Mouse (Mus musculus): Measurements from ENCODE around the gene Lrrc74a. TPM values are rescaled to one million over a fixed set of nuclear protein-coding genes. Genes with fewer than 3 reads are reported as not detected.
A peak's percentile ranks its signal among the peaks of the same experiment; 100 is the strongest.

Lrrc74a gene
- polyA plus RNA-seq, 1 experiment from 2014 or later, result not detected

DNA sequence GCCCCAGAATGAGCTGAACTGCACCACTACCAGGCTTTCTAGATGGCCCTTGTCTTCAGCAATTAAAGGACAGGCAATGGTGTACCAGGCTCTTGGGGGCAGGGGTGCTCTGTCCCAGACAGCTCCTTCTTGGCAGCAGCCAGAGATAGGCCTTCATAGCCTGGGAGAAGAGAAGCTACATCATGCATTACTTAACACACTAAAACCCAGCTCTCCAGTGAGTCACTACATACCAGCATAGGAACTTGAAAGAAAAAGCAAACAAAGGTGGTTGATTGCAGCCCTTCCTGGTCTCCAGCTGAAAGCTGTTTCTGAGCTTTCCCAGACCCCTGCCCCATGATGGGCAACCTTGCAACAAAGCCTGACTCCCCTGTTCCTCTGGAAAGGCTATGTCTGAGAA lies 35.6 kb upstream of the Lrrc74a start:
- no peak for DNase-seq (ENCODE audit: low spot score)
- H3K27me3 ChIP-seq (replicated peaks; ENCODE audit: low read depth, poor library complexity, severe bottlenecking), result no peaks in the 10 kb centered on the region
- peaks cover 48% of the 10 kb centered on the region for H3K4me1 ChIP-seq
- H3K36me3 ChIP-seq (replicated peaks), result peaks cover 49% of the 10 kb centered on the region
- H3K4me3 ChIP-seq, result no peak overlapping the region
- no peaks in the 10 kb centered on the region; the same call in 1 of the 2 replicates for H3K9me3 ChIP-seq
- peak overlapping the region; percentile 63 for H3K27ac ChIP-seq (replicated peaks)

DNA sequence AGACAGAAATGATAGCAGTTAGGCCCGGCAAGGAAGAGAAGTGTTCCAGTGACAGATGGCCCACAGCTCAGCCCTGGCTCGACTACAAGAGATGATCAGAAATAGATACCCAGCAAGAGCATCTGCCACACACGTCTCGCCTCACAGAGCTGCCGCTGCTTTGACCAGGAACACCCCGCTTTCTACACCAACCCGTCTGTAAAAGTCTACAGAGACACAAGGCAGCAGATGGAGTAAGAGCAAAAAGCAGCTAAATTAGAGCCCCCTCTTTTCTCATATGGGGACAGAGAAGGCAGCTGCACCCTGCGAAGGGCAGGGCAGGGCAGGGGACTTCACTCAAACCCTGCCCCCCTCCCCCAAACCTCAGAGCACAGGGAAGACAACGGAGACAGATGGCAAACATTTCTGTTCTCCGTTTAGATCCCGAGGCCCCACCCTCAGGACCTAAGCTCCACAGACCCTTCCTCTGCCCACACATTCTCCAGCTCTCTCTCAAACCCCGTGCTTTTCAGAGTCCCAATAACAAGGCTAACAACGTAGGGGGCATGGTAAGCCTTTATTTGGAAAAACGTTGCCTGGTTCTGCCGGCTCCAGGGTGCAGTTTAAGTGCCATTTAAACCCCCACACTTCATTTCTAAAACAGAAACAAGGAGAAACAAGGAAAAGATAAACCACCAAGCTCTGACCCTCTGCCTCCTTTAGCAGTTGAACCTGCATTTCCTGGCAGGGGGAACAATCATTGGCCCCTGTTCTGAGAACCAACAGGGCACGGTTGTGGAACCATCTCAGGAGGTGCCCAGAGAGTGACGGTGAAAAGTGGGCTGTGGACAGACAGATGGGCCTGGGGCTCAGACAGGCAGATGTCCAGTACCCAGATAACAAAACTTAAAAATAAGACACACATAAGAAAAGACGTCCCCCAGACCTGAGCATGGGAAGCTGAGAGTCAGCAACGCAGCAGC lies 33.9 kb upstream of the Lrrc74a start:
- no peak for DNase-seq (ENCODE audit: low spot score)
- no peaks in the 10 kb centered on the region for H3K27me3 ChIP-seq (replicated peaks; ENCODE audit: low read depth, poor library complexity, severe bottlenecking)
- no peaks in the 10 kb centered on the region; the same call in 1 of the 2 replicates for H3K9me3 ChIP-seq
- peaks cover 50% of the 10 kb centered on the region for H3K4me1 ChIP-seq
- WGBS, result 42% methylated on average over 19 of the region's 19 CpGs
- no peak overlapping the region for H3K4me3 ChIP-seq
- H3K27ac ChIP-seq (replicated peaks), result peak overlapping the region; percentile 58
- peaks cover 43% of the 10 kb centered on the region for H3K36me3 ChIP-seq (replicated peaks)

DNA sequence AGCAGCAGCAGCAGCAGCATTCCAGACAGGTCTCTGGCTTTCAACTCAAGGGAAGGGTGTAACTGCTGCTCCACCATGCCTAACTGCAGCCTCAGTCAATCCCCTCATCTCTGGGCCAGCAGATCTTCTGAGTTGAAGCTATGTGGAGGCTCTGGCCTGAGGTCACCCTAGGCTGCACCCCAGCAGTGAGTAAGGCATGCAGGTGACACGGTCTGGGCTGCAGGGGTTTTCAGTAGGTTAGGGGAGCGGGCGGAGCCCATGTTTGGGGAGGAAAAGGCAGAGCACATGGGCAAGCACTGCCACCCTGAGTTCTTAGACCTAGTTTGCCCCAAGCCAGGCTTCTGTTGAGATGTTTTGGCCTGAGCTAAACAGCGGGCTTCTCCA lies 33.2 kb upstream of the Lrrc74a start:
- WGBS, result 65% methylated on average over 4 of the region's 4 CpGs
- Histone ChIP-seq H3K36me3 (replicated peaks) (peaks cover 38% of the 10 kb centered on the region), H3K4me1 (peaks cover 44% of the 10 kb centered on the region), H3K4me3 (no peak overlapping the region), H3K27me3 (replicated peaks; ENCODE audit: low read depth, poor library complexity, severe bottlenecking) (no peaks in the 10 kb centered on the region), H3K27ac (replicated peaks) (peak overlapping the region; percentile 58), H3K9me3 (no peaks in the 10 kb centered on the region; the same call in 1 of the 2 replicates)
- DNase-seq (ENCODE audit: low spot score), result no peak

DNA sequence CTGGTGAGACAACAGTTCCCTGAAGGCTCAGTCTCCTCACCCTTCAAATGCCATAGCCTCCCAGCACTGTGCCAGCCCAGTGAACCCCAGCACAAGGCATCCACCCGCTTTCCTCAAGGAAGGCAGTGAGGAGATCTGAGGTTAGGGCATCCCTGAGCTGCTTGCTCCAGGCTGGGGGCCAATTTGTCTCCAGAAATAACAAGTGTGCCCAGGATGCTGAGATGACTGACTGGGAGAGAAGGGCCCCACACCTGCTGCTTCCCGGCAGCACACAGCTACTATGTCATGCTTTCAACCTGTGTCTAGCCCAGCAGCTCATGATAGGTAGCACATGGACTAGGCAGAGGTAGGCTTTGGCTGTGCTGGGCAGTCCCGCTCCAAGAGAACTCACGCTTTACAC lies 32.7 kb upstream of the Lrrc74a start:
- peak overlapping the region; percentile 58; the same call in 1 of the 2 replicates for H3K27ac ChIP-seq (replicated peaks)
- peaks cover 44% of the 10 kb centered on the region for H3K4me1 ChIP-seq
- no peaks in the 10 kb centered on the region; the same call in 1 of the 2 replicates for H3K9me3 ChIP-seq
- no peak for DNase-seq (ENCODE audit: low spot score)
- 84% methylated on average over 4 of the region's 4 CpGs for WGBS
- H3K27me3 ChIP-seq (replicated peaks; ENCODE audit: low read depth, poor library complexity, severe bottlenecking), result no peaks in the 10 kb centered on the region
- no peak overlapping the region for H3K4me3 ChIP-seq
- H3K36me3 ChIP-seq (replicated peaks), result peaks cover 32% of the 10 kb centered on the region

DNA sequence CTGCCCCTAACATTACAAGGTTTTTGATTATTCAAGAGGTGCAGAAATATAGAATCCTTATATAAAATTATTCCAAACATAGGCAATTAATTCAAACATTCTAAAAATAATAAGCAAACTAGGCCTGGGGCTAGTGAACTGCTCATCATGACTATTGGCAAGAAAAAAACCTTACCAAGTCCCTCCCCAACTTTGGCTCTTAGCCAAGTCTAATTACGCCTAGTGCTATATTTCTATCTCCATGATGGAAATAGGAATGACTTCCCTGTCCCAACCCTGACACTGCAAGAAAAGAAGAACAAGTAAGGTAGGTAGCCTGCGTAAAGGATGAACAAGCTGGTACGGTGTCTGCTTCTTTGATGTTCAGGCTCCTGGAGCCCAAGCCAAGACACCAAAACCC lies 31.5 kb upstream of the Lrrc74a start:
- WGBS, result 97% methylated on average over 3 of the region's 3 CpGs
- H3K36me3 ChIP-seq (replicated peaks), result peaks cover 24% of the 10 kb centered on the region
- no peaks in the 10 kb centered on the region for H3K27me3 ChIP-seq (replicated peaks; ENCODE audit: low read depth, poor library complexity, severe bottlenecking)
- no peak for DNase-seq (ENCODE audit: low spot score)
- no peak overlapping the region for H3K27ac ChIP-seq (replicated peaks)
- H3K4me3 ChIP-seq, result no peak overlapping the region
- no peaks in the 10 kb centered on the region for H3K9me3 ChIP-seq
- peaks cover 44% of the 10 kb centered on the region for H3K4me1 ChIP-seq

DNA sequence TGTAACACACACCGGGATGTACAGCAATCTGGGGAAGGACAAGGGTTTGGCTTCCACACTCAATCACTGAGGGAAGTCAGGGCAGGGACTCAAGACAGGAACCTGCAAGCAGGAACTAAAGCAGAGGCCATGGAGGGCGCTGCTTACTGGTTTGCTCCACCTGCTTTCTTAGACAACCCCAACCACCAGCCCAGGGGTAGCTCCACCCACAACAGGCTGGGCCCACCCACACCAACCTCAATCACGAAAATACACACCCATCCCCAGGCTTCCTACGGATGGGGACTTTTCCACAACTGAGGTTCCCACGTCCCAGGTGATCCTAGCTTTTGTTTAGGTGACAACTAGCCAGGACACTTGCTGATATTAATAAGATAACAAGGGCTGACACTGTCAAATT lies 28.3 kb upstream of the Lrrc74a start:
- Histone ChIP-seq H3K27me3 (replicated peaks; ENCODE audit: low read depth, poor library complexity, severe bottlenecking) (no peaks in the 10 kb centered on the region), H3K9me3 (no peaks in the 10 kb centered on the region), H3K4me3 (no peak overlapping the region), H3K36me3 (replicated peaks) (peaks cover 24% of the 10 kb centered on the region), H3K27ac (replicated peaks) (no peak overlapping the region), H3K4me1 (peaks cover 14% of the 10 kb centered on the region)
- WGBS, result 81% methylated on average over 5 of the region's 5 CpGs
- no peak for DNase-seq (ENCODE audit: low spot score)

DNA sequence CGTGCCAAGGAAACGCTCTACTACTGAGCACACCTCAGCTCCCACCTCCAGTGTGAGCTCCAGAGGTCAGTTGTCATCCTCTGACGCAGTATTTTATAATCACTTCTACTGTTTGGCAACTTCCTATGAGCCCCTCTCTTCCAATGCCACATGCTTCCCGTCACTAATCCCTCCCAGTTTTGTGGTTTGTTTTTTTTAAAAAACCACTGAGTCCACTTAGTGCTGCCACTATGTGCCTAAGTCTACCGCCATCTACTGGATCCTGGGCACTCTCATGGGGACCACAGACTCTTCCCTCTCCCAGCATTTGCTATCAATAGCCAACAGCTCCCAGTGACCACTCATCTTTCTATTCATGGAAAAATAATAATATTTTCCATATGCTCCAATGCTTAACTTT lies 20.1 kb upstream of the Lrrc74a start:
- Histone ChIP-seq H3K27me3 (replicated peaks; ENCODE audit: low read depth, poor library complexity, severe bottlenecking) (no peaks in the 10 kb centered on the region), H3K36me3 (replicated peaks) (peaks cover 10% of the 10 kb centered on the region; the same call in 1 of the 2 replicates), H3K27ac (replicated peaks) (no peak overlapping the region), H3K4me3 (no peak overlapping the region), H3K4me1 (0 out of 2 replicates have a peak, but pooled peaks cover 5% of the 10 kb centered on the region), H3K9me3 (no peaks in the 10 kb centered on the region)
- WGBS, result 77% methylated on average over 5 of the region's 5 CpGs
- DNase-seq (ENCODE audit: low spot score), result no peak

DNA sequence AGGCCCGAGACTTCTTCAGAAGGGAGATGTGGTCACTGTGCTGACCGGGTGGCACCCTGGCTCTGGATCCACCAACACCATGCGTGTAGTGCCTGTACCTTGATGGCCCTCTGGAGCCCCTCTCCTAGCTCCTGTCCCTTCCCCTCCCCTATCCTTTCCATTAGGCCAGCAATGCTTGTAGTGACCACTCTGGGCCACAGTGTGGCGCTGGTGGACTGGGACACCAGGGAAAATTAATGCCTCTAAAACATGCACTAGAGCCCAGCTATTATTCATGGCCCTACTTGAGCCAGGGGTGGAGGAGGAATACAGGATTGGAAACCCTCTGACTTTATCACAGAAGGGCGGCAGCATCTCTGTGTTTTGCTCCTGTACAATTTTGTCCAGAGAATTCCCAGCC lies 18.8 kb upstream of the Lrrc74a start:
- Histone ChIP-seq H3K4me3 (no peak overlapping the region), H3K27me3 (replicated peaks; ENCODE audit: low read depth, poor library complexity, severe bottlenecking) (no peaks in the 10 kb centered on the region), H3K9me3 (no peaks in the 10 kb centered on the region), H3K27ac (replicated peaks) (no peak overlapping the region), H3K4me1 (0 out of 2 replicates have a peak, but pooled peaks cover 5% of the 10 kb centered on the region), H3K36me3 (replicated peaks) (peaks cover 10% of the 10 kb centered on the region; the same call in 1 of the 2 replicates)
- peak; percentile 75 for DNase-seq (ENCODE audit: low spot score)
- WGBS, result 51% methylated on average over 5 of the region's 5 CpGs

DNA sequence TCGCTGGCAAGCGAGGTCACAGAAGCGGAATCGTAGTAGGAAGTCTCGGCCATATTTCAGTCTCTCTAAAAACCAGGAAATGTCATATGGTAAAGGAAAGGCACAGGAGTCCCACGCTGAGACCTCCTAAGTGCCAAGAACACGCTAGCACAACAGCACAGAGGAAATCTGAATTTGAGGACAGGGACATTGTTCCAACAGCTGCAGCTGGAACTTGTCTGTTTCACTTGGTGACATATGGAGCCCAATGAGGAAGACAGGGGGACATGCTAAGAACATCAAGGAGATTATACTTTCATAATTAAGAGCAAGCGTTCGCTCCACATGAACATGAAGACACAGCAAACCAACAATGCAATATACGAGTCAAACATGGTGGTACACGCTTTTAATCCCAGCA lies 17.2 kb upstream of the Lrrc74a start:
- Histone ChIP-seq H3K4me3 (no peak overlapping the region), H3K36me3 (replicated peaks) (peaks cover 13% of the 10 kb centered on the region), H3K27ac (replicated peaks) (no peak overlapping the region), H3K4me1 (0 out of 2 replicates have a peak, but pooled peaks cover 5% of the 10 kb centered on the region), H3K27me3 (replicated peaks; ENCODE audit: low read depth, poor library complexity, severe bottlenecking) (no peaks in the 10 kb centered on the region), H3K9me3 (no peaks in the 10 kb centered on the region)
- DNase-seq (ENCODE audit: low spot score), result no peak
- 92% methylated on average over 11 of the region's 11 CpGs for WGBS

DNA sequence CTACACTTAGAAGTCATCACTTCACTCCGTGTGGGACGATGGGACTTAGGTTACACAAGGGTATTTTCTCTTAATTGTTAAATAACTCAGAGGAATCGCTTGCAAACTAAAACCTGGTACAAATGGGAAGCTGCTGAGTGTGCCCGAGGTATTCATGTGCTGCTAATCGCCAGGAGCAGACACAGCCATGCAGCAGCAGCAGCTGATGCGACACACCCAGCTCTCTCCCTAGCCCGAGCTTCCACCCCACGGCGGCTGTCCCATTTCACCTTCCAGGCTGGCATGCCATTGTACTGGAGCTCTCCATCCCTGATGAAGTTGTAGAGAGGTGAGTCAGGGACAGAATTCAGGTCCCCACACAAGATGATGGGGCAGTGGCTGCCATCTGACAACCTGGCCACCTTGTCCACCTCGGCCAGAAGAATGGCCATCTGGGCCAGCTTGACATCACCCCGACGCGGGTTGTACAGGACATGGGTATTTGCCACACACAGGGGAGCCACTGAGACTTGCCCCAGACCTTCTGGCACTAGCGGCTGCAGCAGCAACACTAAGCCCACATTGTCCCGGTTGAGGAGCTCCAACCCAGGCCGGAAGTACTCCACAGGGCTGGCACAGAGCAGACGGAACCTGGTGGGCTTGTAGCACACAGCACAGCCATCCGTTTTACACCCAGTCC lies 14.1 kb upstream of the Lrrc74a start:
- WGBS, result 88% methylated on average over 18 of the region's 18 CpGs
- Histone ChIP-seq H3K27me3 (replicated peaks; ENCODE audit: low read depth, poor library complexity, severe bottlenecking) (no peaks in the 10 kb centered on the region), H3K4me3 (no peak overlapping the region), H3K36me3 (replicated peaks) (peaks cover 13% of the 10 kb centered on the region), H3K27ac (replicated peaks) (no peak overlapping the region), H3K4me1 (peaks cover 15% of the 10 kb centered on the region), H3K9me3 (no peaks in the 10 kb centered on the region)
- DNase-seq (ENCODE audit: low spot score), result no peak

DNA sequence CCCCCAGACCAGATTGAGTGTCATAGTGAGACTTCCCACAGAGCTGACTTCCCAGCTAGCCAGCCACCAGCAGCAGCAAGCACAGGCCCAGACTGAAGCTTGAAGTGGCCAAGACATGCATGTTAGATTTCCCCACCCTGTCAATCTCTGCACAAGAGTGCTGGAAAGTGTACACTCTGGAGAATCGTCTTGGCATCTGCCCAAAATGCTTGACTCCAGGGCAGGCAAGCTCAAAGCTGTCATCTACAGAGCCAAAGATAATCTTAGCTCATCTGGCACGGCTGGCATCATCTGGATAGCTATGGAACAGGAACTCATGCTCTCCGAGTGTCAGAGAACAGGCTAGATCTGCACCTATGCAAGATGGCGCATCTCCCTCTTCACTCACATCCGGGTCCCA lies 12.7 kb upstream of the Lrrc74a start:
- Histone ChIP-seq H3K36me3 (replicated peaks) (peaks cover 10% of the 10 kb centered on the region), H3K9me3 (no peaks in the 10 kb centered on the region), H3K27ac (replicated peaks) (no peak overlapping the region), H3K27me3 (replicated peaks; ENCODE audit: low read depth, poor library complexity, severe bottlenecking) (no peaks in the 10 kb centered on the region), H3K4me1 (peaks cover 12% of the 10 kb centered on the region), H3K4me3 (no peak overlapping the region)
- no peak for DNase-seq (ENCODE audit: low spot score)
- 91% methylated on average over 5 of the region's 5 CpGs for WGBS

DNA sequence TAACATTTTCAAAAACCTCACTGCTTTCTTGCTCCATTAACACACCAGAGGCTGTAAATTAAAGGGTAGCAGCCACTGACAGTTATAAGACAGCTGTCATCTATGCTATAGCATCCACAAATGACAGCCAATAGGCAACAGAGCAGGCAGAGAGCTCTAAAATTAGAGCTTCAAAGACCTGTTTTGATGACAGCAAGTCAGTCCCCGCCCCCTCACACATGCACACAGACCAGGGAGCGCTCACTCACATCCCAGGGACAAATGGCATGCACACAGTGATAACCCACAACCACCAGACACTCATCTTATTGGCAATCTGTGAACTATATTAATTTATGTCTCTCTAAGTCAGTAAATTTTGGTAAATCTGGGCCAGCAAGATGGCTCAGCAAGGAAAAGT lies 9.9 kb upstream of the Lrrc74a start:
- Histone ChIP-seq H3K9me3 (no peaks in the 10 kb centered on the region), H3K27ac (replicated peaks) (no peak overlapping the region), H3K36me3 (replicated peaks) (peaks cover 5% of the 10 kb centered on the region; the same call in 1 of the 2 replicates), H3K4me3 (no peak overlapping the region), H3K27me3 (replicated peaks; ENCODE audit: low read depth, poor library complexity, severe bottlenecking) (no peaks in the 10 kb centered on the region), H3K4me1 (peaks cover 12% of the 10 kb centered on the region)
- no peak for DNase-seq (ENCODE audit: low spot score)
- 75% methylated on average over 2 of the region's 2 CpGs for WGBS

Measured in embryonic facial prominence, embryonic 10.5 days (tissue).